Mouse (Mus musculus) cerebellum, postnatal 36 days (tissue): ENCODE results near the gene Mrpl52.

Experiments
- DNase-seq, 2 experiments: peaks; one replicate each; pipeline ENCODE4 v3.0.0; 2021 to 2022; ENCODE audit warnings: mixed read lengths in 2 of 2

The Mrpl52 gene

DNA sequence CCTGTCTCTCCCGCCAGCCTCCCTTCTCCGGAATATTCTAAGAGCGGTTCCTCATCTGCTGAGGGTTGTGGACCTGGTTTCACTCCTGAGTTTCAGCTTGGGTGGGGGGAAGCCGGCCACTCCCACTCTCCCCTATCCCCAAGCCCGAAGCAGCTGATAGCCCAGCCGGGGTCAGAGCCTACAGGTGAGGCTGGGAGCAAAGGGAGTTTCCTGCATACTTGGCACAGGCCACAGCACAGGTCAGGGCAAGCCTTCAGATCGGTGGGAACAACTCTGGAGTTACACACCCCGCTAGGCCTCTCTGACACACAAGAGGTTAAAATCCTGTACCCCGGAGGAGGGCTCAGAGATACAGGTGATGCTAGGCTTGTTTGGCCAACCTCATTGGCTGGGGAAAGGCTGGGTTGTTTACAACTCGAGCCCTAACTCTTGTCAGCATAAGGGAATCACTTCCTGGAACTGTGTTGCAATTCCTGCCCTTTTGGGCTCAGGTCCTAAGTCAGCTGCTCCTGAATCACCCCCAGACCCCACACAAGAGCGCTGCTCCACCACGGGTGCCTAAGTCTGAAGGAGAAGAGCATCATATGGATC lies 7.3 kb downstream of the Mrpl52 start:
- no peak for DNase-seq

DNA sequence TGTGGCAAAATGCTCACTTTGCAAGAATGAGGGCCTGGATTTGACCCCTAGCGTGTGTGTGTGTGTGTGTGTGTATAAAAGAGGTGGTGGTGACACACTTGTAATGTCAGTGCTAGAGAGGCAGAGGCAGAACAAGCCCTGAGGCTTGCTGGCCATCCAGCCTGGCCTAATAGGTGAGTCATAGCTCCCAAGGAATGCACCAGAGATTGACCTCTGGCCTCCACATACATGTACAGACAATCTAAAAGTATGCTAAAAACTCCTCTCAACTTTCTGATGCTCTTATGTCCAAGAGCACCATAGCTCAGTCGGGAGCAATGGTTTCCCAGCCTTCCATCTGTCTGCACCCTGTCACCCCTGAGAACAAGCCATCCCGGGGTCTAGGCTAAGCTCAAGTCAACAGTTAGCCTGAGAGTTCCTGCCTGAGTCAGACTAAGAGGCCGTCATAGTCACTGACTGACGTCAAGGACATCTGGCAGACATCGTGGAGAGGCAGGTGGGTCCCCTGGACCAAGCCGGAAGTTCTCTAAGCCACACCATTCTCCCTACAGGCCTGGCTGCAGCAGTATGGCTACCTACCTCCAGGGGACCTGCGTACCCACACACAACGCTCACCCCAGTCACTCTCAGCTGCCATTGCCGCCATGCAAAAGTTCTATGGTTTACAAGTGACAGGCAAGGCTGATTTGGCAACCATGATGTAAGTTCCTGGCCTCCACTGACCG lies 8.6 kb downstream of the Mrpl52 start:
- DNase-seq = no peak

DNA sequence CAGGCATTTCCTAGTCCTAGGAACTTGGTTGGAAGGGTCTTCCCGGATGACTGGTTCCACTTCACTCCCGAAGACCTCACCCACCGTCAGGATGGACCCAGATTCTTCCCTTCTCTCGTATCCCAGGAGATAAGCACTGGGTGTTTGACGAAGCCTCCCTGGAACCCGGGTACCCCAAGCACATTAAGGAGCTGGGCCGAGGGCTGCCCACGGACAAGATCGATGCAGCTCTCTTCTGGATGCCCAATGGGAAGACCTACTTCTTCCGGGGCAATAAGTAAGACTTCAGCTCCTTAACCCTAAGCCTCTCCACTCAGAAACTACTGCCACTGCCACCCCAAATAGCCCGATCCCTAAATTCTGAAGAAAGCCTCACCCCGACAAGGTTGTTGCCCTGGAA lies 12.4 kb downstream of the Mrpl52 start:
- no peak for DNase-seq

DNA sequence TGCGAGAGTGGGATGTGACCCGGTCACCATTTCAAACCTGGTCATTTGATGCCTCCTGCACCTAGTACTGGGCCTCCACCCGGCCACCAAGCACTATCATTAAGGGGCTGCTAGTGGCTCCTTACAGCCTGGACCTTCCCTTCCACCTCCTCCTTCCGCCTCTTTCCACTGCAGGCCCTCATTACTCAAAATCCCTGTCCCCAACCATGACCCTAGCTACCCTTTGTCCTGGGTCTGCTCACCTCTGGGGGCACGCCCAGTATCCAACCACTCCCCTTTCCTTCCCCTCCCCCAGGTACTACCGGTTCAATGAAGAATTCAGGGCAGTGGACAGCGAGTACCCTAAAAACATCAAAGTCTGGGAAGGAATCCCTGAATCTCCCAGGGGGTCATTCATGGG lies 12.9 kb downstream of the Mrpl52 start:
- no peak for DNase-seq

DNA sequence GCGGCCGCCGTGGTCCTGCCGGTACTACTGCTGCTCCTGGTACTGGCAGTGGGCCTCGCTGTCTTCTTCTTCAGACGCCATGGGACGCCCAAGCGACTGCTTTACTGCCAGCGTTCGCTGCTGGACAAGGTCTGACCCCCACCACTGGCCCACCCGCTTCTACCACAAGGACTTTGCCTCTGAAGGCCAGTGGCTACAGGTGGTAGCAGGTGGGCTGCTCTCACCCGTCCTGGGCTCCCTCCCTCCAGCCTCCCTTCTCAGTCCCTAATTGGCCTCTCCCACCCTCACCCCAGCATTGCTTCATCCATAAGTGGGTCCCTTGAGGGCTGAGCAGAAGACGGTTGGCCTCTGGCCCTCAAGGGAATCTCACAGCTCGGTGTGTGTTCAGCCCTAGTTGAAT lies 13.8 kb downstream of the Mrpl52 start:
- DNase-seq = no peak

DNA sequence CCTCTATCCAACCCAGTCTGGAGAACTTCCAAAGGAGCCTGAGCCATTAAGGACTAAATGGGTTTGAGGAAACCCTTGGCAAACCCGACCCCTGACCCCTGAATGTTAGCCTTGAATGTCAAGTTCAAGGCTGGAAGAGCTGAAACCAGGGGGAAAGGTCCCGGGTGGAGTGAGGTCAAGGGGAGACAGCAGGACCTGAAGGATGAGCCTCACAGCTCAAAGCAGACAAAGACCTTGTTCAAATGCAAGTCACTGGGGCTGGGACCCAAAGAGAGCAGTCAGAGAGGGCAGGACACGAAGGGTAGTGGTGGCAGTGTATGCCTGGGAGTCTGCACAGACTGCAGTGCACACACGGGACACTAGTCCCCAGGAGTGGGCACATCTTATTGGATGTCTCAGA lies 14.7 kb downstream of the Mrpl52 start:
- no peak for DNase-seq

DNA sequence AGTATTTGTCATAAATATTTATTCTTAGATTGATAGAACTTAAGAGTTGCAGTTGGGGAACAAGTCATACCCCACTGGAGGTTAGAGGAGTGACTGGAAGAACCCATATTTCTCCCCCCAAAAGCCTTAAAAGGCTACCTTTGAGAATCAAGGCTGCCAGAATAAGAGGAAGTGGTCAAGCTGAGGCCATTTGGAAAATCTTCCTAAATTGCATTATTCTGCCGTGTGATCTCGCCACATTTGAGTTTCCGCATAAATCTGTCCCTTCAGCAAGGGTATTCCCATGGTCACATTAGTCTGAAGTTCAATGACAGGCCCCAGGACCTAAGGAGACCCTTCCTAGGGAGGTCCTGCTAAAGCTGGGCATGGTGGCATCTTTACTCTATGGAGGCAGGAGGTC lies 15.8 kb downstream of the Mrpl52 start:
- DNase-seq = no peak

DNA sequence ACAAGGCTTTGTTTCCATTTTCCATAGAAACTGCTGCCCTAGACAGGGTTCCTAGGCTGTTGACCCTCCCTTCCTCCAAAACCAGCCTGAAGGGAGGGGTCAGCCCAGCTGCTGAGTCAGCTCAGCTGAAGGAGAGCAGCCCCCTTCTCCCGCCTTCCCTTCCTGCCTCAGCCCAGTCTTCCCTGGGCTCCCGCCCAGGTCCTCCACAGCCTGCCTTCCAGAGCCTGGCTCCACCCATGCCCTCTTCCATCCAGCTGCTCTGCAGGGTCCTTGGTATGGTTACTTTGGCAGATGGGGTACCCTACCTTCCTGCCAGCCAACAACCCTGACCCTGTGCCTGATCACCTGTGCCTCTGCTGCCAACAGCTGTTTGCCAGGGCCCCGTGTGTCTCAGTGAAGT lies 16.5 kb downstream of the Mrpl52 start:
- DNase-seq = no peak

DNA sequence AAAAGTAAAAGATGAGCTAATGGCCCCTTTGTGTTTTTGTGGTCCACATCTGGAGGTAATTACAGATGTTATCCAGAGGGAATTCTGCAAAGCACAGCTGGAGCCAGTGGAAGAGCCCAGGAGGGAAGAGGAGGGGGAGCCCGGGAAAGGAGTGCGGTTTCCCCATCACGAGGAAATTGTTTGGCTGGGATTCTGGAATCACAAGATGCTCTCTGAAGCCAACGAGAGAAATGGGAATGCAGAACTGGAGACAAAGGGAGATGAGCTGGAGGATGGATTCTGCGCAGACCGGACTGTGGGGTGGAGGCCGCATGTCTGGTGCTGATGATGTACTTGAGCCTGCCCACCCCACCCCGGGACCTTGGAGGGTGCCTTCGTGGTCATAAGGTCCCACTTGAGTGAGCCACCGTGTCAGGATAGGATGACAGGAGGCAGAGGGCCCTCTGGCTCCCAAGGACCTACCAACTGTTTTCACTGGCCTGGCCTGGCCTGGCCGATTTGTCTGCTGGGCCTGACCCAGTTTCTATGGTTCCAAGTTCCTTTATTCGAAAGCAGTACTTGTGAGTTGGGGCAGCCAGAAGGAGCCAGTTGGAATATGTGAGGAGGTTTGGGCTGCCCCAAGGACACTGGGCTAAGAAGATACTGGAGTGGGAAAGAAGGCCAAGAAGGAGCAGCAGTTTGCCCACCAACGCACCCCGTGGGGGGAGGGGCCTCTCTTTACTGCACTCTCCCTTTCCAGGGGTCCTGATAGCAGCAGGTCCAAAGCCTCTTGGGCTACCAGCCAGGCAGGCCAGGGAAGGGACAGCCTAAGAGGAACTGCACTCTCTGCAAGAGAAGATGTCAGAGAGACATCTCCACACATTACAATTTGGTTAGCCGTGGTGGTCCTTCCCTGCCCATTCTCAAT lies 17.3 kb downstream of the Mrpl52 start:
- no peak for DNase-seq

DNA sequence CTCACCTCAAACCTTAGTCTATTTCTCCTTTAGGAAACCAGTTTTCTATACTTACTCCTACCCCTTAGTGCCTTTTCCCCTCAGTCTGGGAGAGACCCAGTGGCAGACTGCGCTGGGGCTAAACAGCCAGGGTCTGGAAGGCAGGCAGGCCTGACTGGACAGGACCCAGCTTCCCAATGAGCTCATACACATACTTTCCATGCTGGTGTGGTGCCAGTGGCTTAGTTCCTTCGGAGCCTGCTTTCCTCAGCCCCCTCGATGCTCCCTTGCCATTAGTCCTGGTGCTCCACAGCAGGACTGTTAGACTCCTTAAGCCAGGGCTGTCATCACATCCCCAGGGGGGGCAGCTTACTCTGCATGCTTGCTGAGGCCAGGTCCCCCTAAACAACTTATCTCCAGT lies 18.8 kb downstream of the Mrpl52 start:
- no peak for DNase-seq

DNA sequence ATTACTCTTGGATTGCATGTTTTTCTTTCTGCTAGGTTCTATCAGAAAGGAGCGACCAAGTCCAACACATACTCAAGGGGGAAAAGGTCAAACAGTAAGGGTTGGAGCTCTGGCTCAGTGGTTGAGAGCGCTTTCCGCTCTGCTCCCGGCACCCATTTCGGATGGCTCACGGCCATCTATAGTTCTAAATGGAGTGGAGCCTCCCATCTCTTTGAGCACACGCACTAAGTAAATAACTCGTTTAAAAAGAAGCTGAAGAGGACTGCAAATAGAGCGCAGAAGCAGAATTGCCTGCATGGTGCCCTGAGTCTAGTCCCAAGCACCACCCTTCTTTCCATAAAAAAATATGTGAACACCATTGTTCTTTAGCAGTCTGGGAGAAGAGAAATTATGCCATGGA lies 26.9 kb downstream of the Mrpl52 start:
- no peak for DNase-seq

DNA sequence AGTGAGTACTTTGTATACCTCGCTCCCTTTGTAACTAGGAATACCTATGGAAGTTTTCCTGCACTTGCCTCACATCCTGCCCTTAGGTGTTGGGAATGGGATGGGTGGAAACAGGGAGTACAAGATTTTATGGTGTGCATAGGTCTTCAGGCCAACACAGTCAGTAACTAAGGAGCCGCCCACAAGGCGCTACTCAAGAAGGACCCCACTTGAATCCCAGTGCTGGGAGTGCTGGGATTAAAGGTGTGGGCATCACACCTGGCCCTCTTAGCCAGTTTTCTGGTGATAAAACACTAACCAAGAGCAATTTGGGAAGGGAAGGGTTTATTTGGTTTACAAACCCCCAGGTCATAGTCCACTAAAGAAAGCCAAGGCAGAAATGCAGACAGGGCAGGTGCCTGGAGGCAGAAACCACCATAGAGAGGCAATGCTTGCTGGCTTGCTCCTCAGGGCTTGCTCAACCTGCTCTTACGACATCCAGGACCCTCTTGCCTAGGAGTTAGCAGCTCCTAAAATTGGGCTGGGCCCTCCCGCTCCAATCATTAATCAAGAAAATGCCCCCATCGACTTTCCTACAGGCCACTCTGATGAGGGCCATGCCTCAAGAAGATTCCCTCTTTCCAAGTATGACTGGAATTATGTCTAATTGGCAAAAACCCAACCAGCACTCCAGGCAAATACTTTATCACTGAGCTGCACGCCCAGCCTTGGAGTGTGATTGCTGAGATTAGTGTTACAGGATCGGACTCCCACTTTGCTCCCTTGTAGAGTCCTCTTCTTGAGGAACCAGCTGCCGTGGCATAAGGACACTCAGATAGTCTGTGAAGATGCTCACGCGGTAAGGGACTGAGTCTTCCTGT lies 28.2 kb downstream of the Mrpl52 start:
- no peak for DNase-seq

DNA sequence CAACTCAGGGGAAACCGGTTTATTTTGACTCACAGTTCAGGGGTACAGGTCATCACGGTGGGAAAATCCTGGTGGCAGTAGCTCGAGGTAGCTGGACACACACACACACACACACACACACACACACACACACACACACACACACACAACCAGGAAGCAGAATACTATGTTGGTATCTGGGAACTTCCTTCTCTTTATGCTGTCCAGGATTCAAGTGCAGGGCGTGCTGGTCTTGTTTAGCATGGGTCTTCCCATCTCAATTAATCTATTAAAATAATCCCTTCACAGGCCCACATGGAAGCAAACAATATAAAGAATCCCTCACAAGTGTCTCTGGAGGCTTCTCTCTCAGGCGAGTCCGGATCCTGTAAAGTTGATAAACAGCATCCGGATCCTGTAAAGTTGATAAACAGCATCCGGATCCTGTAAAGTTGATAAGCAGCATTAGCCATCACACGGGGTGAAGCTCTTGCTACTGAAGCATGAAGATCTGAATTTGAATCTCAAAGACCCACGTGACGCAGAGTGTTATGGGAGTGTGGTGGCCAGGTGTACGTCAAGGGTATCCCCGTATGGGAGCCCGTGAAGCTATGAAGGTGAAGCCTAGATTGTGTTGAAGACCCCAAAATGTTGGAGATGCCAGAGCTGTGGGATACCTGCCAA lies 31.3 kb downstream of the Mrpl52 start:
- DNase-seq = no peak

DNA sequence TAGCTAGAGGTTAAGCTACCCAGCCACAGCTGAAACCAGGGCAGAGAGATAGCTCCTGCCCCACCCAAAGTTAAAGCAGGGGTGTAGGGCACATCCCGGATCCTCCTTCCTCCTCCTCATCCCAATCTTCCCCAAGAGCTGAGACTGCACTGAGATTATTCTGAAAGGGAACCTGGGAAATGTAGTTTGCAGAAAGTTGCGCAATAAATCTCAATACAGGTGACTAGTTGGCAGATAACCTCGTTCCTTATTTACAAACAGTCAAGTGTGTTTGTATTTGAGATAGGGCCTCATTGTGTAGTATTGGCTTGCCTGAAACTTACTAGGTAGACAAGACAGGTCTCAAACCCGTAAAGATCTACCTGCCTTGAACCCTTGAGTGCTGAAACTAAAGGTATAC lies 35.4 kb downstream of the Mrpl52 start:
- no peak for DNase-seq

DNA sequence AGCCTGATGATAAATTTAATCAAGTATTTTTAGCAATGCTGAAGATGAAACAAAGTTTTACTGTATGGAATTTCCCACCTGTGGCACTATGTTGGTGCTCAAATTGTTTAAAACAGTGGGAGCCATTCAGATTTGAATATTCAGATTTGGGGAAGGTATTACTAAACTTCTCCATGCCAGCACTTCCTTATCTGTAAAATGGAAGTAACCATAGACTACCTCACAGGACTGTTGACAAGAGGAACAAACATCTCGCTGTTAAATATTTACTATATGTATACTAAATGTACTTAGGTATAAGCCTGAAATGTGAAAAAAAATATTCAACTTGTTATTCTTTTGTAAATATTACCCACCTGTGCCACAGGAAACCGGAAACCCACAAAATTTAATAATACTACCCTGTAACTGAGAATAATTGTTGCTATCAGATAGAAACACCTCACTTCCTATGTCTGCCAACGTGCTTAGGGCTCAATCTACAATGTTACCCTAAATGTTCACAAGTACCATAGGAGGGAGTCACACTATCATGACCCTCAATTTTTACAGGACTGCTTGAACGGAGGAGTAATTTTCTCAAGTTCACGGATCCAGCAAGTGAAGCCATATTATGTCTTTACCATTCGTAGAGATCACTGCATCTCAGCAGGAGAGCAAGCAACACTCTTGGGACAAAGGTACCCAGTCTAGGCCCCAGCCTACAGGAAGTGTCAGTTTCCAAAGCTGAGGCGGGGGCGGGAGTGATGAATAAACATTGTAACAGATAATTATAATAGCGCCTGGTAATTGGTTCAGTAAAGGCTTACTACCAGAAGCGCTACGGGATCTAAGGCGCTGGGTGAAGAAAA lies 36.6 kb downstream of the Mrpl52 start:
- no peak for DNase-seq

DNA sequence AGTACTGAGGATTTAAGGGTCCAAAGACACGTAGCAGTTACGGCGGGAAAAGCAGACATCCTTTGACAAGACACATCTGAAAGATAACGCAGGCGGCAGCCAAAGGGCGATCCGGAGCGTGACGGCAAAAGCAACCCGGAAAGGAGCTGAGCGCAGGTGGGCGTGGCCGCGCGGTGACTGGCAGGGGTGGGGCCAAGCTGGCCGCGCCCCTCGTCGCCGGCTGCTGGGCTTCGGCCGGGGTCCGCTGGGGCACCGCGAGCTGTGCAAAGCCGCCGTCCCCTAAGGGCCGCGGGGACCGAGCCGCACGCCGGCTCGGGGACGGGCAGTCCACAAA lies 37.2 kb downstream of the Mrpl52 start, which contains the start of gene Lrp10:
Lrp10 (plus strand) TSS at position 179 of the 334 bp plus-strand sequence.
- DNase-seq = peak; percentile 87 to 89

DNA sequence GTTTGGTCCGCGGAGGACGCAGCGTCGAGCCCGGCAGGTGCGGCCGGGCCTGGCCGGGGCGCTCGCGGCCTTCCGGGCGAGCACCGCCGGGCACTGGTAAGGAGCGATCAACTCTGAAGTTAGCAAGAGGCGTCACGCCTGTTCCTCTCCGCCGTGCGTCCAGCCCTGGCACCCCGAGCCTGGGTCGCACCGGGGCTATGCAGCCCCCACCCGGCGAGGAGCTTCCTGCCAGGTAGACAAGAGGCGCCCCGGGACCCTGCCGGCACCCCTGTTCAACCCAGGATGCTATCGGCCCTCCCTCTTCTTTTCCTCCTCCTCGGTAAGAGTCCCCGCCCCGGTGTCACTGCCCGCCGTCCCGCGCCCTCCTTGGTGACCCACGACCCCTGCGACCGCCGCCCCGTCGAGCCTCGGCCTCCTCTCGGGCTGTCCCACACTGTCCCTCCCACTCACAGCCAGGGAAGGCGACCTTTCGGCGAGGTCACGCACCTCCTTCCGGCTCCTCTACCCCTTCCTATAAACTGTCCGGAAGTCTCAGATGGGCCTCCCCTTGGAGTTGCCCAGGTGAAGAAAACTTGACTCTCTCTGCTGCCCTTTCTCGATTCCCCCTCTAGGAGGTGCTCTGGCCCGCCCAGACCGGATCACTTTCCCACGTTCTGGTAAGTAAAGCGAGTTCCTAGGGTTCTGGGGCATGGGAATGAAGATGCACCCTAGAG lies 37.7 kb downstream of the Mrpl52 start:
- DNase-seq = peak; percentile 63 to 67

DNA sequence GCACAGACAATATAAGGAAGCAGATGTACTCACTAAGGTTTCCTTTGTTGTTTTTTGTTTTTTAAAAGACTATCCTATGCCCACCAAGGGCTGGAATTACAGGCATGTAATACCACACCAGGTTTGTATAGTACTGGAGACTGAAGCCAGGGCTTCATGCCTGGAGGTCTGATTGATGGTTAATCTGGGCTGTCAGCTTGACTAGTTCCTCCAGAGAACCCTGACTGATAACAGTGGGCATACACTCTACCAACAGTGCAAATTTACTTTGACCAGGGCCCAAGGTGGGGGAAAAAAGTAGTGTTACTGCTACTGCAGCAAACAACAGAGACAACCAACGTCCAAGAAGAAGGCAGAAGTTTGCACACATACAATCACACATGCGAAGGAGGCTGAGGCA lies 44.8 kb downstream of the Mrpl52 start:
- no peak for DNase-seq

DNA sequence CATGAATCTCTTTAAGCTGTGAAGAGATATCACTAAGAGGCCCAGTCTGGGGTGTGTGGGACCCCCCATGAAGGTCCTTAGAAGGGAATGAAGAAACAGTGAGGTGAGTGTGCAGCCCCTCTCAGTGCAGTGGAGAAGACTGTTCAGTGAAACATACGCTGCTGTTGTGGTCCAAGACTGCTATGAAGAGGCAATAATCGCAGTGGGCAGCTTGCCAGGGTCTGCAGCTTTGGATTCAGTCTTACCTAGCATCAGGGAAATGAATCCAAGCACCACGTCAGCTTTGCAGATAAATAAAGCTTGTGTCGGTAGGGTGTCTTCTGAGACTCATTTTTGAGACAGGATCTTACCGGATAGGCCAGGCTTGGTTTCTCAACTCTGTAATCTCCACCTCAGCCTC lies 46.0 kb downstream of the Mrpl52 start:
- peak; percentile 53 to 54 for DNase-seq

DNA sequence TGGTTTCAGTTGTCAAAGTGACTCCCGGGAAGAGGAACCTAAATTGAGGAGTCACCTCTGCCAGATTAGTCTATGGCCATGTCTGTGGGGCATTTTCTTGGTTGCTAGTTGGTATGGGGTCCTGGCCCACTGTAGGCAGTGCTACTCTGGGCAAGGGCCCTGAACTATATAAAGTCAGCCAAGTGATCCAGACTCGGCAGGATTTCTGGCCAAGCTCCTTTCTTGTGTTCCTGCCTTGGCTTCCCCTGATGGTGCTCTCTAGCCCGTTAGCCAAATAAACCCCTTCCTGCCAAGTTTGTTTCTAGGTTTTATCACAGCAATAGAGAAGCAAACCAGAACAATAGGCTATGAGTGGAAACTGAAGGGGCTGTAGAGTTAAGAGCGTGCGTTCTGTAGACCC lies 48.0 kb downstream of the Mrpl52 start:
- no peak for DNase-seq
